Mouse (Mus musculus) heart, postnatal 0 days (tissue): ENCODE measurements at regions not wholly inside any gene's neighbourhood (a gene's known extent, or its start where the extent isn't known, plus 50 kb on each side); places are given as distances from the start of the nearest gene placed in this dataset.

Source experiments
- CTCF ChIP-seq: IDR thresholded peaks from 2 replicates; pipeline ENCODE4 v1.5.1; 2016; ENCODE audit warnings: antibody characterized with exemption, control low read depth, low read depth
- EP300 ChIP-seq: IDR thresholded peaks from 2 replicates; pipeline ENCODE4 v1.6.1; 2016; ENCODE audit warnings: antibody characterized with exemption, low read depth

GRCm38 (mm10) chr3:6984918-6985317, 364.7 kb upstream of the 1700008P02Rik start:
- TF ChIP-seq EP300 (no peak), CTCF (no peak)
